Mouse (Mus musculus) testis, adult 2 months (tissue): ENCODE data around the gene Atoh8. TPM values are rescaled to one million over a fixed set of nuclear protein-coding genes. Genes with fewer than 3 reads are reported as not detected.

Experiments
- H3K27ac ChIP-seq: fragments of 200-500 bp; 2 replicates; pipeline ENCODE4 v1.5.1; 2012; ENCODE audit warnings: low read depth, low read length; ENCODE audit not compliant: control insufficient read depth, insufficient read depth
- H3K27me3 ChIP-seq: fragments of 200-500 bp; 2 replicates; pipeline ENCODE4 v1.6.1; 2012; ENCODE audit warnings: mild to moderate bottlenecking, low read length, moderate library complexity; ENCODE audit not compliant: control insufficient read depth, insufficient read depth
- H3K36me3 ChIP-seq: fragments of 200-500 bp; 2 replicates; pipeline ENCODE4 v1.6.1; 2012; ENCODE audit warnings: mild to moderate bottlenecking, low read length; ENCODE audit not compliant: control insufficient read depth, insufficient read depth
- H3K4me1 ChIP-seq: fragments of 200-500 bp; 2 replicates; pipeline ENCODE4 v1.6.1; 2012; ENCODE audit warnings: low read length; ENCODE audit not compliant: control insufficient read depth, insufficient read depth
- H3K4me3 ChIP-seq: fragments of 200-500 bp; 2 replicates; pipeline ENCODE4 v1.5.1; 2012; ENCODE audit warnings: low read depth, mild to moderate bottlenecking, low read length, moderate library complexity, mixed read lengths; ENCODE audit not compliant: control insufficient read depth
- CTCF ChIP-seq: fragments of 200-500 bp; IDR thresholded peaks from 2 replicates; pipeline ENCODE4 v1.5.1; 2012; ENCODE audit warnings: low read depth, mild to moderate bottlenecking, inconsistent platforms, low read length, moderate library complexity; ENCODE audit not compliant: control insufficient read depth, insufficient read depth, insufficient replicate concordance
- POLR2A ChIP-seq: fragments of 200-500 bp; IDR thresholded peaks from 2 replicates; pipeline ENCODE4 v1.6.1; 2012; ENCODE audit warnings: low read depth, mild to moderate bottlenecking, inconsistent platforms, low read length, moderate library complexity; ENCODE audit not compliant: control insufficient read depth
- polyA plus RNA-seq: library from polyadenylated mRNA; depleted of rRNA; stranded (reverse); fragments of >200 nt; gene quantifications from 2 replicates; pipeline ENCODE4 v1.2.3, GENCODE M21; 2012

The Atoh8 gene
- polyA plus RNA-seq, 1 experiment, result 390 TPM

DNA sequence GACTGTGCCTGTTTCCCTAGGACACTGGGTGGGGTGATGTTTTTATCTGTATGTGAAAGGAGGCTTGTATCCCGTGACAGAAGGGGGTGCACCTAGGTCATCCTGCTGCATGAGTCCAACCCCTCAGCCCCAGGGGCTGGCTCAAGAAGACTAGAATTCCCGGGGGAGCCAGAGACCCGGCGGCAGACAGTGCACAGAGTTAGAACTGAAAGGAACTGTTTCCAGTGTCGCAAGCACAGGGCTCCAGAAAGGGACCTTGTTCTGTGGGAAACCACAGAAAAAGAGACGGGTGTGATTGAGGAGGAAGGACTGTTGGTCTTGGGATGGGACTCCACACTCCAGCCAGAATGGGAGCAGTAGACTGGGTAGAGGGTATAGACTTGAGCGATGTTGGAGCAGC, 30.5 kb downstream of the Atoh8 start:
- TF ChIP-seq CTCF (no peak), POLR2A (no peak)
- no peaks in the 10 kb centered on the region for H3K36me3 ChIP-seq
- H3K27ac ChIP-seq, result no peak overlapping the region
- H3K27me3 ChIP-seq, result no peaks in the 10 kb centered on the region
- no peaks in the 10 kb centered on the region for H3K4me1 ChIP-seq
- H3K4me3 ChIP-seq, result no peak overlapping the region

DNA sequence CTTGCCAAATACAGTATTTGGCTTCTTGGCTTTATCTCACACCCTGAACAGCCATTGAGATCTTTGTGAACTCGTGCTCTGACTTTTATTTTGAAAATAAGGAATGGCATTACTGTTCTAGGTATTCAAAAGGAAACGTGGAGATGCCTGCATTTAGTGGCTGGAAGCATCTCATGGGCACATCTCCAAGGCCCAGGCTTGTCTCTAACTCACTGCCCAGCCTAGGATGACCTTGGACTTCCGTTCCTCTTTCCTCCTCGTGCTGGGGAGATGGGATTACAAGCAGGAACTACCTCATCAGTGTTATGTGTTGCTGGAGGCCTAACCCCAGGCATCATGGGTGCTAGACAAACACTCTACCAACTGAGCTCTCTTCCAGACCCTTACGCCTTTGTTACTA, 32.1 kb downstream of the Atoh8 start:
- Histone ChIP-seq H3K4me3 (no peak overlapping the region), H3K27me3 (no peaks in the 10 kb centered on the region), H3K27ac (no peak overlapping the region), H3K36me3 (no peaks in the 10 kb centered on the region), H3K4me1 (peaks cover 2% of the 10 kb centered on the region; the same call in 1 of the 2 replicates)
- TF ChIP-seq CTCF, result no peak
- no peak for TF ChIP-seq POLR2A

DNA sequence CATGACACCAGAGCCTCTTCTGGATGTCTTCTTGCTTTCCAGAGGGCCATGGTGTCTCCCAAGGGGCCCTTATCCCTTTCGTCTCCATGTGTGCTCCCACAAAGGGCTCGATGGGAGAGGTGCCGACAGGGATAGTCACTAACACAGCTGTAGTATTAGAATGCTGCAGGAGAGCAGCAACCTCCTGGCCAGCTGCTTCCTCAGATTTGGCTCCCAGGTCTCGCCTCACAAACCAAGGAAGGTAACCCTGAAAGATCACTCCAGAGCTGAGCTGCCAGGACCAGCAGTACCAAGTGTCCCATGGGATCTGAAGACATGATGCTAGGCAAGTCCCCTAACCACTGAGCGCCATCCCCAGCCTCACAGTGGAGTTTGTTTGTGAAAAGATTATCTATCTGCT, 32.6 kb downstream of the Atoh8 start:
- Histone ChIP-seq H3K4me1 (peaks cover 5% of the 10 kb centered on the region; the same call in 1 of the 2 replicates), H3K36me3 (no peaks in the 10 kb centered on the region), H3K4me3 (no peak overlapping the region), H3K27ac (no peak overlapping the region), H3K27me3 (no peaks in the 10 kb centered on the region)
- TF ChIP-seq POLR2A (no peak), CTCF (no peak)

DNA sequence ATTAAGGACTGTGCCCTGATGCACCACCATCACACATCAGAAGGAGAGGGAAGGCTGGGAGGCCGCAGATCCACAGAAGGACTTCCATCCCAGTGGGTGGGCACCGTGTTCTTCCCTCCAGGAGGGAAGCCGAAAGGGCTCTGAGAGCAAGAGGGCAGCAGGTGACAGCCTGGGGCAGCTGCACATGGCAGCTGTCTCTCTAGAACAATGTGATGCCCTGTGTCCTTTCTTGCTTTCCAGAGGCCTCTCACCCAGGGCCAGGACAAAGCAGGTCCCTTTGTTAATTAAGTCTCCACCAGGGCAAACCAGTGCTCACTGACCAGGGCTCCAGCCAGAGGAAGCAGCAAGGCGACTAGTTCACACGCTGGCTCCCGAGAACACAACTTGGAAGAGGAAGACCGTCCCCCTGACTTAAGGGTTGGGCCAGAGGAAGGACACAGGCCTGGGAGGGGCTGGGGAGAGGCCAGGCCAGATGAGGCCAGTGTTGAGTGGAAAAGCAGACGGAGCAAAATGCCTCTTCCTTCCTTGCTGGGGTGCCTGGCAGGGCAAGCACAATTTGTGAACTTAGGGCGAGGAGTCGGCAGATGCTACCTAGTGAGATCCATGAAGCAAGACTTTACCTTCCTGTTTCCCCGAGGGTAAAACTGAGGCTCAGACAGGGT, 34.7 kb downstream of the Atoh8 start:
- TF ChIP-seq CTCF (no peak), POLR2A (no peak)
- no peak overlapping the region for H3K4me3 ChIP-seq
- H3K4me1 ChIP-seq, result peaks cover 5% of the 10 kb centered on the region; the same call in 1 of the 2 replicates
- no peaks in the 10 kb centered on the region for H3K27me3 ChIP-seq
- no peak overlapping the region for H3K27ac ChIP-seq
- no peaks in the 10 kb centered on the region for H3K36me3 ChIP-seq

DNA sequence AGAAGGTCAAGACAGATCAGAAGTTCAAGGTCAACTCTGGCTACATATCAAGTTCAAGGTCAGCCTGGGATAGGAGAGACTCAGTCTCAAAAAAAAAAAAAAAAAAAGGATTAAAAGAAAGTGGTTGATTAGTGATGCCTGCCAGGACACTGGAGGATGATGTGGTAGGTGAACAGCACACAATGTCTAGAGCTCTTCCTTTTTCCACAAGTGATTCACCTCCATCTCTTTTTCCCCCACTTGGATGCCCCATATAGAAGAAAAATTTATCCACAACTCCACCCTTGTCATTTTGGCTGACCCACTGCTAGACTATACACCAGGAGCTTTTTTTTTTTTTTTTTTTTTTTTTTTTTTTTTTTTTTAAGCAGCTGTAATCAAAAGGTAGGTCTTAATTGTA, 37.9 kb downstream of the Atoh8 start:
- peaks cover 5% of the 10 kb centered on the region; the same call in 1 of the 2 replicates for H3K4me1 ChIP-seq
- TF ChIP-seq CTCF, result no peak
- no peak for TF ChIP-seq POLR2A
- no peaks in the 10 kb centered on the region for H3K36me3 ChIP-seq
- H3K27ac ChIP-seq, result no peak overlapping the region
- H3K4me3 ChIP-seq, result no peak overlapping the region
- H3K27me3 ChIP-seq, result no peaks in the 10 kb centered on the region

DNA sequence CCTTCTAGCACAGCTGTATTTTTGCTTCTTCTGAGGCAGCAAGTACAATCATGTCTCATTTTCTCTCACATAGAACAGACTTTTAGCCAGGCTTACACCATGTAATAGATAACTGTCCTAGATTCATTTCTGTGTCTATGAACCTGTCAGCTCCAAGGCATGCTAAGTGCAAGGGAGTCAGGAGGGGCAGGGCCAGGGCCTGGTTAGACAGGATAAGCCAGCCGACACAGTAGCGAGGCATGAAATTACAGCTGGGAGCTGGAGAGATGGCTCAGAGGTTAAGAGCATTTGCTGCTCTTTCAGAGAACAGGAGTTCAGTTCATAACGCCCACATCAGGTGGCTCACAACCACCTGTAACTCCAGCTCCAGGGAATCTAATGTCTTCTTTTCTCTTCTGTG, 38.7 kb downstream of the Atoh8 start:
- TF ChIP-seq CTCF (no peak), POLR2A (no peak)
- Histone ChIP-seq H3K27ac (no peak overlapping the region), H3K4me3 (no peak overlapping the region), H3K27me3 (no peaks in the 10 kb centered on the region), H3K4me1 (peaks cover 5% of the 10 kb centered on the region; the same call in 1 of the 2 replicates), H3K36me3 (no peaks in the 10 kb centered on the region)

DNA sequence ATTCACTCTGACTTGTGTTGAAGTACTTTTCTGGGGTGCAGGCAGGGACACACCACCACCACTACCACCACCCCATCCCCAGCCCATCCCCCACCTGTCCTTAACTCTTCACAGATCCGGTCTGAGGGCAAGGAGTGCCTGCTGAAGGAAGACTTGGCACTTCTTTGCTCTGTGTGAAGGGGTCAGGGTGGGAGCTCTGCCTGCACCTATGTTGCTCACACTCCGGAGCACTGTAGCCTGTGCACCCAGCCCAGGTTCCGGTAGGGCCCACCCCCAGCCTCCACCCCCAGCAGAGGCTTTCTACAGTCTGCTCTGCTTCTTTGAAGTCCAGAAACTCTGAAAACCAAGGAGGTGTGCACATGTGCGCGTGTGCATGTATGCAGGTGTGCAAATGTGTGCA, 44.8 kb downstream of the Atoh8 start:
- Histone ChIP-seq H3K4me1 (peaks cover 7% of the 10 kb centered on the region), H3K27ac (no peak overlapping the region), H3K36me3 (no peaks in the 10 kb centered on the region), H3K4me3 (no peak overlapping the region), H3K27me3 (no peaks in the 10 kb centered on the region)
- TF ChIP-seq CTCF (no peak), POLR2A (no peak)
